Mouse (Mus musculus) bone marrow, adult 2 months (tissue): ENCODE data around the gene Cbx7.

ENCODE experiments used
- CTCF ChIP-seq: fragments of 200-500 bp; IDR thresholded peaks from 2 replicates; pipeline ENCODE4 v1.5.1; 2011; ENCODE audit warnings: low read length, control low read depth; ENCODE audit not compliant: control insufficient read depth, insufficient read depth
- POLR2A ChIP-seq: fragments of 200-500 bp; IDR thresholded peaks from 2 replicates; pipeline ENCODE4 v1.6.1; 2011; ENCODE audit warnings: low read depth, mild to moderate bottlenecking, control low read depth, low read length, borderline replicate concordance; ENCODE audit not compliant: control insufficient read depth

- TF ChIP-seq CTCF (no peak), POLR2A (no peak)
Observed at GRCm38 (mm10) chr15:80000694-80001093, 29.8 kb upstream of the Cbx7 start.
